Mouse (Mus musculus) MN1 (cell line): ENCODE data around the gene Col1a2.

Source experiments
- DNase-seq: peaks from one replicate; pipeline ENCODE4 v3.0.0-alpha.2; 2016; ENCODE audit warnings: low spot score

Gene Col1a2

GRCm38 (mm10) chr6:4521031-4521430 lies 16.4 kb downstream of the Col1a2 start:
- peak; percentile 69 for DNase-seq

- no peak for DNase-seq
These were observed 23.8 kb downstream of the Col1a2 start for GRCm38 (mm10) chr6:4528439-4528838.

GRCm38 (mm10) chr6:4530986-4531385 lies 26.4 kb downstream of the Col1a2 start:
- DNase-seq = no peak

- DNase-seq = no peak
These were observed 28.3 kb downstream of the Col1a2 start for GRCm38 (mm10) chr6:4532898-4533297.

- DNase-seq = no peak
These were observed 30.0 kb downstream of the Col1a2 start for GRCm38 (mm10) chr6:4534462-4535079.

GRCm38 (mm10) chr6:4541926-4542715 lies 37.5 kb downstream of the Col1a2 start:
- no peak for DNase-seq

- DNase-seq = peak; percentile 20
These were observed 39.9 kb downstream of the Col1a2 start for GRCm38 (mm10) chr6:4544554-4544953.

- DNase-seq = peak; percentile 58
These were observed 41.1 kb downstream of the Col1a2 start for GRCm38 (mm10) chr6:4545727-4546126.

GRCm38 (mm10) chr6:4548894-4549293 lies 44.3 kb downstream of the Col1a2 start:
- DNase-seq = no peak

- no peak for DNase-seq
These were observed 45.4 kb downstream of the Col1a2 start for GRCm38 (mm10) chr6:4549846-4550548.

- no peak for DNase-seq
These were observed 45.9 kb downstream of the Col1a2 start for GRCm38 (mm10) chr6:4550549-4550915.

- DNase-seq = no peak
These were observed 50.8 kb downstream of the Col1a2 start for GRCm38 (mm10) chr6:4555366-4555765.

- DNase-seq = no peak
These were observed 52.5 kb downstream of the Col1a2 start for GRCm38 (mm10) chr6:4557086-4557485.

GRCm38 (mm10) chr6:4557678-4558077 lies 53.1 kb downstream of the Col1a2 start:
- peak; percentile 29 for DNase-seq

- no peak for DNase-seq
These were observed 56.5 kb downstream of the Col1a2 start for GRCm38 (mm10) chr6:4561156-4561555.

GRCm38 (mm10) chr6:4561621-4562020 lies 57.0 kb downstream of the Col1a2 start:
- DNase-seq = no peak

- DNase-seq = no peak
These were observed 57.8 kb downstream of the Col1a2 start for GRCm38 (mm10) chr6:4562401-4562800.

- DNase-seq = no peak
These were observed 58.9 kb downstream of the Col1a2 start for GRCm38 (mm10) chr6:4563477-4563876.

- no peak for DNase-seq
These were observed 65.8 kb downstream of the Col1a2 start for GRCm38 (mm10) chr6:4570412-4570811.

GRCm38 (mm10) chr6:4577756-4578155 lies 73.1 kb downstream of the Col1a2 start:
- no peak for DNase-seq

- DNase-seq = no peak
These were observed 73.7 kb downstream of the Col1a2 start for GRCm38 (mm10) chr6:4578343-4578742.

GRCm38 (mm10) chr6:4579620-4580019 lies 75.0 kb downstream of the Col1a2 start:
- DNase-seq = no peak

GRCm38 (mm10) chr6:4583485-4583884 lies 78.9 kb downstream of the Col1a2 start:
- DNase-seq = no peak
